Mouse (Mus musculus): ENCODE data around the gene Dach1. TPM values are rescaled to one million over a fixed set of nuclear protein-coding genes. Genes with fewer than 3 reads are reported as not detected.

The Dach1 gene
- total and polyA plus RNA-seq, 3 experiments = not detected

DNA sequence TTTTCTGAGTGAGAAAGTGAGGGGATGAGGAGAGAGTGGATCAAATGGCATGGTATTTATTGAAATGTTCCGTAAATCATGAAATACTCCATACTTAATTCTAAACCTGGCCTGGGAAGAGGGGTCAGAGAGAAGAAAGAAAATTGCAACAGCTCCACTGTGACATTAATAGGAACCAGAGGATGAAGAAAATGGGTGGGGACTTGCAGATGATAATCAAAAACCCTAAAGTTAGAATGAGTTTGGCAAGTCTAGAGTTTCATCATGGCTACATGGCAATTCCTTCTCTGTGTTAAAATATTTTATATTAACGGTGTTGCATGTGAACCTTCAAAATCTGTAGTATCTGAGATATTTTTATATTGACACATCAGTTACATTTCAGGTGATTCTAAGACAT lies 80.3 kb downstream of the Dach1 start:
- in situ Hi-C loops (cut with MboI; ENCODE audit: low pct_ligation_motif_present, low pct_unique_long_range_greater_than_20kb, low sequenced_read_pairs) (no loop called here), dilution Hi-C loops (cut with MboI; ENCODE audit: extremely low pct_ligation_motif_present, extremely low pct_unique_long_range_greater_than_20kb, low sequenced_read_pairs) (no loop called here)
- DNase-seq (ENCODE audit: extremely low read depth) = no peak
- Histone ChIP-seq H3K4me1 (ENCODE audit: control insufficient read depth in 1 of 2, insufficient read depth in 2 of 2) (no peaks in the 10 kb centered on the region), H3K27ac (ENCODE audit: insufficient read depth, low read depth) (no peak overlapping the region), H3K4me3 (replicated peaks in 1 of 3; ENCODE audit: low read depth in 2 of 3, low read length in 2 of 3, poor library complexity in 1 of 3) (no peak overlapping the region), H3K9ac (ENCODE audit: insufficient read depth, low read depth) (no peak overlapping the region), H3K27me3 (replicated peaks) (no peaks in the 10 kb centered on the region), H3K4me2 (ENCODE audit: insufficient read depth, low read depth, poor library complexity, severe bottlenecking) (no peak overlapping the region), H3K9me3 (replicated peaks; ENCODE audit: low read length) (peaks cover 28% of the 10 kb centered on the region), H3K36me3 (replicated peaks in 1 of 2; ENCODE audit: control insufficient read depth in 1 of 2, insufficient read depth in 1 of 2, low read length in 1 of 2) (no peaks in the 10 kb centered on the region), H3K79me2 (replicated peaks; ENCODE audit: control insufficient read depth, extremely low read depth, insufficient read depth, poor library complexity, severe bottlenecking) (no peaks in the 10 kb centered on the region)
- TF ChIP-seq ZC3H11A (IDR thresholded peaks at IDR 0.05; ENCODE audit: low read depth, low read length) (no peak), EP300 (IDR thresholded peaks at IDR 0.05; ENCODE audit: low read length) (no peak), POLR2A (IDR thresholded peaks at IDR 0.05; ENCODE audit: low read depth, low read length) (no peak), POLR2AphosphoS2 (IDR thresholded peaks at IDR 0.05; ENCODE audit: low read depth, low read length) (no peak), IRF4 (IDR thresholded peaks at IDR 0.05; ENCODE audit: low read depth, low read length) (no peak)

DNA sequence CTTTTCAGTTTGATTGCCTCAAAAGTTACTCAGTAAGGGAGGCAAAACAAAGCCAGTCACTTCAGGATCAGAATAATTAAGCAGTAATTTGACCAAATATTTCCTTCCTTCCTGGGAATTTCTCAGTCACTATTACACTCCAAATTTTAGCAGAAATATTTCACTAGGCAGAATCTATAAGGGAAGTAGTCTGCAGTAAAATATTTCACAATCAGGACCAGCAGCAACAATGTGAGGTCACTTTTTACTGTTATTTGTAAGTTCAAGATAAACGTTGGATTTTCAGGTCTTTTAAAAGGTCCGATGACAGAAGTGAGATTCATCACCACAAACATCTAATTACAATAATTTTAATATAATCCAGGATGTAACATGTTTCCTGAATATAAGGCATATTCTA lies 82.2 kb downstream of the Dach1 start:
- dilution Hi-C loops (cut with MboI; ENCODE audit: extremely low pct_ligation_motif_present, extremely low pct_unique_long_range_greater_than_20kb, low sequenced_read_pairs) = no loop called here

DNA sequence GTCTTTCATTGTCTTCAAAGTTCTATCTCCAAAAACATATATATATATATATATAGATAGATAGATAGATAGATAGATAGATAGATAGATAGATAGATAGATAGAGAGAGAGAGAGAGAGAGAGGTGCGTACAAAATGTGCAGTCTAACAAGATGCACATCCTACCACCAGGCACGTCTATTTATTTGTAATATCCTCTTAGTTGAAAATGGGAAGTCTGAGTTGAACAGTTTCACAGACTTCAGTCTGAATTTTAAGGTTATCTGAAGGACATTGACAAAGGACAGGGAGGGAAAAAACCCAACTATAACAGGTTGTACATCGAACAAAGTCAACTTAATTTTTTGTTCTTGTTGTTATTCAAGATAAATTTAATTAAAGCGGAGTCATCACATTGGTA lies 82.8 kb downstream of the Dach1 start:
- no peak overlapping the region for H3K9ac ChIP-seq (ENCODE audit: insufficient read depth, low read depth)
- no peaks in the 10 kb centered on the region for H3K36me3 ChIP-seq (replicated peaks in 1 of 2; ENCODE audit: control insufficient read depth in 1 of 2, insufficient read depth in 1 of 2, low read length in 1 of 2)
- DNase-seq (ENCODE audit: extremely low read depth) = no peak
- TF ChIP-seq ZC3H11A (IDR thresholded peaks at IDR 0.05; ENCODE audit: low read depth, low read length) (no peak), CHD1 (IDR thresholded peaks at IDR 0.05; ENCODE audit: low read depth, low read length) (no peak), ZKSCAN1 (IDR thresholded peaks at IDR 0.05; ENCODE audit: borderline replicate concordance, low read depth, low read length) (no peak), MEF2A (IDR thresholded peaks at IDR 0.05; ENCODE audit: borderline replicate concordance, low read depth, low read length) (no peak)
- no peaks in the 10 kb centered on the region for H3K4me1 ChIP-seq (ENCODE audit: control insufficient read depth in 1 of 2, insufficient read depth in 2 of 2)
- no peak overlapping the region for H3K4me2 ChIP-seq (ENCODE audit: insufficient read depth, low read depth, poor library complexity, severe bottlenecking)
- in situ Hi-C loops (cut with MboI; ENCODE audit: low pct_ligation_motif_present, low pct_unique_long_range_greater_than_20kb, low sequenced_read_pairs) (no loop called here), dilution Hi-C loops (cut with MboI; ENCODE audit: extremely low pct_ligation_motif_present, extremely low pct_unique_long_range_greater_than_20kb, low sequenced_read_pairs) (no loop called here)
- H3K9me3 ChIP-seq (replicated peaks; ENCODE audit: low read length) = peaks cover 21% of the 10 kb centered on the region
- no peak overlapping the region for H3K27ac ChIP-seq (ENCODE audit: insufficient read depth, low read depth)
- H3K4me3 ChIP-seq (replicated peaks in 1 of 3; ENCODE audit: low read depth in 2 of 3, low read length in 2 of 3, poor library complexity in 1 of 3) = no peak overlapping the region
- H3K27me3 ChIP-seq (replicated peaks) = no peaks in the 10 kb centered on the region
- no peaks in the 10 kb centered on the region for H3K79me2 ChIP-seq (replicated peaks; ENCODE audit: control insufficient read depth, extremely low read depth, insufficient read depth, poor library complexity, severe bottlenecking)

More for the DNA sequence above, 82.2 kb downstream of the Dach1 start:
- DNase-seq (ENCODE audit: extremely low read depth) = no peak
- in situ Hi-C loops (cut with MboI; ENCODE audit: low pct_ligation_motif_present, low pct_unique_long_range_greater_than_20kb, low sequenced_read_pairs) = no loop called here
- H3K4me3 ChIP-seq (replicated peaks in 1 of 3; ENCODE audit: low read depth in 2 of 3, low read length in 2 of 3, poor library complexity in 1 of 3) = no peak overlapping the region
- H3K9ac ChIP-seq (ENCODE audit: insufficient read depth, low read depth) = no peak overlapping the region
- peaks cover 21% of the 10 kb centered on the region for H3K9me3 ChIP-seq (replicated peaks; ENCODE audit: low read length)
- H3K79me2 ChIP-seq (replicated peaks; ENCODE audit: control insufficient read depth, extremely low read depth, insufficient read depth, poor library complexity, severe bottlenecking) = no peaks in the 10 kb centered on the region
- H3K4me2 ChIP-seq (ENCODE audit: insufficient read depth, low read depth, poor library complexity, severe bottlenecking) = no peak overlapping the region
- TF ChIP-seq MXI1 (IDR thresholded peaks at IDR 0.05; ENCODE audit: low read depth, low read length) = no peak
- TF ChIP-seq NELFE (IDR thresholded peaks at IDR 0.05; ENCODE audit: low read depth, low read length) = no peak
- TF ChIP-seq MEF2A (IDR thresholded peaks at IDR 0.05; ENCODE audit: borderline replicate concordance, low read depth, low read length) = no peak
- no peak for TF ChIP-seq JUND (conservative IDR thresholded peaks at IDR 0.05; ENCODE audit: low read depth, low read length)
- no peak for TF ChIP-seq GABPA (IDR thresholded peaks at IDR 0.05; ENCODE audit: insufficient replicate concordance, low read depth, low read length)
- TF ChIP-seq JUN (IDR thresholded peaks at IDR 0.05; ENCODE audit: insufficient read depth, low read depth, low read length) = no peak
- no peak for TF ChIP-seq SIN3A (IDR thresholded peaks at IDR 0.05; ENCODE audit: low read length)
- no peak for TF ChIP-seq TCF12 (IDR thresholded peaks at IDR 0.05; ENCODE audit: low read depth, low read length)
- TF ChIP-seq MYC (IDR thresholded peaks at IDR 0.05; ENCODE audit: low read depth, low read length) = no peak
- H3K36me3 ChIP-seq (replicated peaks in 1 of 2; ENCODE audit: control insufficient read depth in 1 of 2, insufficient read depth in 1 of 2, low read length in 1 of 2) = no peaks in the 10 kb centered on the region
- no peak overlapping the region for H3K27ac ChIP-seq (ENCODE audit: insufficient read depth, low read depth)
- no peaks in the 10 kb centered on the region for H3K4me1 ChIP-seq (ENCODE audit: control insufficient read depth in 1 of 2, insufficient read depth in 2 of 2)
- no peaks in the 10 kb centered on the region for H3K27me3 ChIP-seq (replicated peaks)
